Mouse (Mus musculus) liver, embryonic 14.5 days (tissue): ENCODE data around the gene Armc10.

Experiments
- CTCF ChIP-seq: IDR thresholded peaks from 2 replicates; pipeline ENCODE4 v1.5.1; 2016; ENCODE audit warnings: antibody characterized with exemption, low read depth, control low read depth
- EP300 ChIP-seq: IDR thresholded peaks from 2 replicates; pipeline ENCODE4 v1.6.1; 2016; ENCODE audit warnings: antibody characterized with exemption, low read depth

- no peak for TF ChIP-seq CTCF
- TF ChIP-seq EP300: no peak
Measured at GRCm38 (mm10) chr5:21692230-21692629, 46.6 kb downstream of the Armc10 start.
